Mouse (Mus musculus): ENCODE data around the gene Rhbdf2. TPM values are rescaled to one million over a fixed set of nuclear protein-coding genes. Genes with fewer than 3 reads are reported as not detected.

Gene Rhbdf2
- polyA plus RNA-seq, 1 experiment from 2014 or later: 3.9 TPM

DNA sequence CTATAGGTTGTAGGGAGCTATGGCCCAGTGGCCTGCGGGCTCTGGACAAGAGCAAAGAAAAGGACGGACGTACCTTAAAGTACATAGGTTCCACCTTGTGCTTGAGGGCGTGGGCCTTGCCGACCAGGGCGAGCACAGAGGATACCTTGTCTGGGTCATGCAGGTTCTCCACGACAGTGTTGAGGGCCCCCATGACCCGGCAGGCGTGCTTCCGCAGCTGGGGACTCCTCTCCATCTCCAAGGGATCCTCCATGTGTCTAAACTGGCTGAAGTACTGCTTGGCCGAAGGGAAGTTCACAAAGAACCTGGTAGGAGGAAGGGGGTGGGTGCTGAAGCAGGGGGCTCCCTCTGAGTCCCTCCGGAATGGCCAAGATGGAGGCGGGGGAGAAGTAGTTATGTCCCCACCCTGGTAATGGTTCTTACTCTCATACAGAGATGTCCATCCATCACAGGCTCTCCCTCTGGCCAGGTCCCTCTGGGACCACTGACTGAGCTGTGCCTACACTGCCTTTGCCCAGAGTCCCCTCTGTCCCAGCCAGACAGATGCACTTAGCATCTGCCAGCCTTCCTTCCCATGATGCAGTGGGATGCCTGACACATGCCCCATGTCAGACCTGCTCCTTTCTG, 23.0 kb upstream of the Rhbdf2 start:
- Histone ChIP-seq H3K4me2 (ENCODE audit: low read depth, severe bottlenecking) (no peak overlapping the region), H3K4me1 (ENCODE audit: control insufficient read depth, insufficient read depth, low read length) (peaks cover 57% of the 10 kb centered on the region), H3K27me3 (ENCODE audit: control insufficient read depth, insufficient read depth, low read length) (peaks cover 7% of the 10 kb centered on the region), H3K9me3 (ENCODE audit: control insufficient read depth, low read length) (no peaks in the 10 kb centered on the region), H3K4me3 (ENCODE audit: low read depth, low read length) (no peak overlapping the region), H3K27ac (replicated peaks; ENCODE audit: low read depth, low read length) (no peak overlapping the region), H3K36me3 (ENCODE audit: control insufficient read depth, insufficient read depth, low read length) (no peaks in the 10 kb centered on the region), H3K9ac (ENCODE audit: low read length) (no peak overlapping the region)
- DNase-seq (ENCODE audit: low spot score): no peak
- ATAC-seq (ENCODE audit: insufficient number of reproducible peaks, low FRiP score, low TSS enrichment, low read depth): no peak
- WGBS: 93% methylated on average over 13 of the region's 13 CpGs

DNA sequence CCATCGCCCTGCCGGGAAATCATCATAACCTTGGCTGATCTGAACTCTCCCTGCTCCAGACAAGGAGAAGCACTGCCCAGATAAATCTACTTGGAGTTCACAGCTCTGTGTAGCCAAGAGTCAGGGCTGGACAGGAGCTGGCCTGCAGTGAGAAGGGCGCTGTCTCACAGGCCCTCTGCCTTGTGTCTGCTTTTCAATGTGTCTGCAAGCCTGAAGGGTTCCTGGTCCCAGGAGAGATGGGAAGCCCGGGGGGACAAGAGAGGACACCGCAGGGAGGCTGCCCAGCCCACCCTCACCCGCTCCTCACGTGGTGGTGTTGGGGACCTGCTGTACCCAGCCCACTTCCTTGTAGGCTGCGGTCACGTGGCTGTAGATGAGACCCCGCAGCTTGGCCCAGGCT, 22.2 kb upstream of the Rhbdf2 start:
- no peak overlapping the region for H3K4me2 ChIP-seq (ENCODE audit: low read depth, severe bottlenecking)
- H3K9me3 ChIP-seq (ENCODE audit: control insufficient read depth, low read length): no peaks in the 10 kb centered on the region
- peaks cover 2% of the 10 kb centered on the region; the same call in 1 of the 2 replicates for H3K27me3 ChIP-seq (ENCODE audit: control insufficient read depth, insufficient read depth, low read length)
- DNase-seq (ENCODE audit: low spot score): no peak
- peak overlapping the region; percentile 14; the same call in 1 of the 2 replicates for H3K27ac ChIP-seq (replicated peaks; ENCODE audit: low read depth, low read length)
- H3K4me1 ChIP-seq (ENCODE audit: control insufficient read depth, insufficient read depth, low read length): peaks cover 65% of the 10 kb centered on the region
- WGBS: 68% methylated on average over 10 of the region's 10 CpGs
- ATAC-seq (ENCODE audit: insufficient number of reproducible peaks, low FRiP score, low TSS enrichment, low read depth): no peak
- H3K9ac ChIP-seq (ENCODE audit: low read length): no peak overlapping the region
- no peak overlapping the region for H3K4me3 ChIP-seq (ENCODE audit: low read depth, low read length)
- H3K36me3 ChIP-seq (ENCODE audit: control insufficient read depth, insufficient read depth, low read length): no peaks in the 10 kb centered on the region

DNA sequence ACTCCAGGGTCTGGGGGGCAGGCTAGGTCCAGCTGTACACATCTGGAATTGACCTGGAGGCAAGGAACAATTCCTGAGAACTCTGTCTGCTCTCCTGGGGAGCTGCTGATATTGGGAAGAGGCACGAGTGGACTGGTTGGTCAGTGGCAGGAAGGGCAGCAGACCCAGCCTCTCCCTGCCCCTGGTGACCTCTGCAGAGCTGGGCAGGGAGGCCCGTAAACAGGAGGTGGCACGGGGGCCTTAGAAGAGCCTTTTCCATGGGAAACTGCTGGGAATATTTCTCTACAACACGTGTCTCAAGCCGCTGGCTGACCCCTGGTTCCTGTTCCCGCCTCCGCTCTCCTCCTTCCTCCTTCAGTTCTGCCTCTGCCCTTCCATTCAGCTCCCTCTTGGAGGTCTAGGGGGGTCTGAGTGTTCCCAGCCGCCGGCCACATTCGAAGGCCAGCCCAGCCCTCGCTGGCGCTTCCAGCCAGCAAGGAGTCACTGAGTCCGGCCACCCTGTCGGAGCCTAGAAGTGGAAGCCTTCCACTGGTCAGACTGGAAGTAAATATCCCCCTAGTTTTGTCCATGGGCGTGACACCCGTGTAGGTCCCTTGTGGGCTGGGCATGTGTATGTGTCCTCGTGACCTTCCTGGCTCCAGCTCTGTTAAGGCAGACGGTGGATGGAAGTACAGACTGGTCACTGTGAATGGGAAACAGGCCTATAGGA, 21.5 kb upstream of the Rhbdf2 start:
- ATAC-seq (ENCODE audit: insufficient number of reproducible peaks, low FRiP score, low TSS enrichment, low read depth) (no peak), DNase-seq (ENCODE audit: low spot score) (no peak)
- Histone ChIP-seq H3K27me3 (ENCODE audit: control insufficient read depth, insufficient read depth, low read length) (peaks cover 2% of the 10 kb centered on the region; the same call in 1 of the 2 replicates), H3K9ac (ENCODE audit: low read length) (peak overlapping the region; percentile 38), H3K27ac (replicated peaks; ENCODE audit: low read depth, low read length) (peak overlapping the region; percentile 80), H3K4me3 (ENCODE audit: low read depth, low read length) (no peak overlapping the region), H3K4me2 (ENCODE audit: low read depth, severe bottlenecking) (no peak overlapping the region), H3K9me3 (ENCODE audit: control insufficient read depth, low read length) (no peaks in the 10 kb centered on the region), H3K36me3 (ENCODE audit: control insufficient read depth, insufficient read depth, low read length) (no peaks in the 10 kb centered on the region), H3K4me1 (ENCODE audit: control insufficient read depth, insufficient read depth, low read length) (peaks cover 67% of the 10 kb centered on the region)
- WGBS: 32% methylated on average over 18 of the region's 18 CpGs

DNA sequence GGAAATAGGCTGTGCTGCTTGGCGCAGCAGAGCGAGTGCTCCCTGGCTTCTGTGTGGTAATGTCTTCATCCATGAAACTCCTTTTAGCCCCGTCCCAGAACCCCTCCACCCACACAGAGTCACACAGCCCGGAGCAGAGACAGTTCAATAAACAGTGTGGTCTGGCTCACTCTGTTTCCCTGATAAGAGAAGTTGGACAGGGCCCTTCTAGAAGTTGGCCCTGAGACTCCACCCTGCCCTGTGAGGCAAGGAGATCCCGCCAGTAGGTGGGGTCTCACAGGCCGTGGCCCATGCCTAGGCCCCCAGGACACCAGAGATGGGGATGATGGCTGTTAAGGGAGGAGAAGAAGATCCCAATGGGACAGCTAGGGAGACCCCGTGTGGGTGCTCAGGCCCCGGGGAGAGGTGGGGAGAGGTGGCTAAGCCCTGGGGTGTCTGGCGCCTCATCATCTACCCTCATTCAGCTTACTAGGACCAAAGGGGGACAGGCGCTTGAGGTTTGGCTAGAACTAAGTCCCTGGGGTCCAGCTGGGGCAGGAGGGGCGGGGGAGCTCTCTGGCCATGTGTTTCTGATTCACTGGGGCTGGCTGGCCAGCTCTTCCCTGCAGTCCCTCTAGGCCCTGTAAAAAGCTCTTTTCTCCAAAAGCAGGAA, 20.6 kb upstream of the Rhbdf2 start:
- no peak for ATAC-seq (ENCODE audit: insufficient number of reproducible peaks, low FRiP score, low TSS enrichment, low read depth)
- H3K4me1 ChIP-seq (ENCODE audit: control insufficient read depth, insufficient read depth, low read length): peaks cover 61% of the 10 kb centered on the region
- H3K9me3 ChIP-seq (ENCODE audit: control insufficient read depth, low read length): no peaks in the 10 kb centered on the region
- H3K36me3 ChIP-seq (ENCODE audit: control insufficient read depth, insufficient read depth, low read length): no peaks in the 10 kb centered on the region
- peak; percentile 70 for DNase-seq (ENCODE audit: low spot score)
- H3K4me2 ChIP-seq (ENCODE audit: low read depth, severe bottlenecking): no peak overlapping the region
- H3K9ac ChIP-seq (ENCODE audit: low read length): no peak overlapping the region; the same call in 1 of the 2 replicates
- no peak overlapping the region for H3K4me3 ChIP-seq (ENCODE audit: low read depth, low read length)
- H3K27me3 ChIP-seq (ENCODE audit: control insufficient read depth, insufficient read depth, low read length): peaks cover under 1% of the 10 kb centered on the region; the same call in 1 of the 2 replicates
- peak overlapping the region; percentile 80 for H3K27ac ChIP-seq (replicated peaks; ENCODE audit: low read depth, low read length)
- 27% methylated on average over 11 of the region's 11 CpGs for WGBS

DNA sequence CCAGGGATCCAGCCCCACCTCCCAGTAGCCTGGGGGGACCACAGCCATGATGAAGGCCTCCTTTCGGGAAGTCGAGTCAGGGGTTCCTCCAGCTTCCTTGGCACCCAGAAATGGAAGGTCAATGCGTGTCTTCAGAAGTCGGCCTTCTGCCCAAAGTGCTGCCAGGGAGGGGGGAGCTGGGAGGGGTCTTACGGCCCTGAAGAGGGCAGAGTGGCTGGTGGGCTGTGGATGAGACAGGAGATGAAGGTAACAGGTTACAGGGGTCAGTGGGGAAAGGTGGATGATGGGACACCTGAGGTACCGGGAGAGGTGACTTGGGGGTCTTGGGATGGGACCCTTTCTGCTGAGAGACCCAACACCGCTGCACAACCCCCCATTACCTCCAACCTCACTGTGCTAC, 20.0 kb upstream of the Rhbdf2 start:
- no peak for ATAC-seq (ENCODE audit: insufficient number of reproducible peaks, low FRiP score, low TSS enrichment, low read depth)
- Histone ChIP-seq H3K27ac (replicated peaks; ENCODE audit: low read depth, low read length) (no peak overlapping the region; the same call in 1 of the 2 replicates), H3K4me1 (ENCODE audit: control insufficient read depth, insufficient read depth, low read length) (peaks cover 58% of the 10 kb centered on the region), H3K9ac (ENCODE audit: low read length) (no peak overlapping the region), H3K27me3 (ENCODE audit: control insufficient read depth, insufficient read depth, low read length) (no peaks in the 10 kb centered on the region), H3K4me2 (ENCODE audit: low read depth, severe bottlenecking) (no peak overlapping the region), H3K9me3 (ENCODE audit: control insufficient read depth, low read length) (no peaks in the 10 kb centered on the region), H3K4me3 (ENCODE audit: low read depth, low read length) (no peak overlapping the region), H3K36me3 (ENCODE audit: control insufficient read depth, insufficient read depth, low read length) (no peaks in the 10 kb centered on the region)
- 81% methylated on average over 7 of the region's 7 CpGs for WGBS
- DNase-seq (ENCODE audit: low spot score): no peak

DNA sequence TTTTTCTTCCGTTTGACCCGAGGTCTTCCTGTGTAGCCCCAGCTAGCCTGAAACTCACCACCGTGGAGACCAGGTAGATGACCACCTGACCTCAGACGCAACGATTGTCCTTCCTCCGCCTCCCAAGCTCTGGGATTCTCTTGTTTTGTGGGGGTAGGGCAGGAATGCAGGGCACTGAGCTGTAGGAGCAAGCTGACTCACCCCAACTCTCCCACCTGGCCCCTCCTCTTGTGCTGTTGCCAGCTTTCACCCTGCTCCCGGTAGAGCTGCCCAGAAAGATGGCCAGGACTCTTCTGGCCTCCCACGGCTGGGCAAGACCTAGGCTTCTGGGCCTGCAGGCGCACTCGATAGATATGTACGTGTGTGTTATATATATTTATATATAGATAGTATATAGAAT, 19.3 kb upstream of the Rhbdf2 start:
- no peak overlapping the region; the same call in 1 of the 2 replicates for H3K27ac ChIP-seq (replicated peaks; ENCODE audit: low read depth, low read length)

DNA sequence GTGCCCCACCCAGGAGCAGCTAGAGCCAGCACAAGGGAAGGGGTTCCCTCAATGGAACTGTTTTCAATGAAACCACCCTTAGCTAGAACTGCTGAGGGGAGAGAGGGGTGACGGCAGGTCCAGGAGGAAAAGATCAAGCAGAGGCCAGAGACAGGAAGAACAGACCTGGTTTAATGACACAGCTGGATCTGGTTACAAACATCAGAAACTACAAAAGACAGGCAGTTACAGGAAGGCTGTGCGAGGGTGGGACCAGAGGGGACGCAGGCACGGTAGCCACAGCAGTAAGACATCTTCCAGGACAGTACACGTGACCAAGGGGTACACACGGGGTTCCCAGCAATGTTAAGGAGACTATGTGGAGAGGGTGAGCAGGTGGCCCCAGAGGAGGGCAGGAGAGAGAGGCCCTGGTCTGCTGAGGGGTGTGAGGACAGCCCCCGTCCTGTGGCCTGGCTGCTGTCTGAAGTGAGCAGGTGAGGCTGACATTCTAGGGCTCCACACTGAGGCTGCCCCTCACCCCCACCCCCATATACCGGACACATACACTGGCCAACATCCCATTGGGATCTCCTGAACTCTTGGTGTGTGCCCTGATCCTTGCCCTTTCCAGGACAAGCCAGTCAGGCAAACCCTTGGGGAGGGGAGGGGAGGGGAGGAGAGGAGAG, 18.8 kb upstream of the Rhbdf2 start:
- Histone ChIP-seq H3K36me3 (ENCODE audit: control insufficient read depth, insufficient read depth, low read length) (no peaks in the 10 kb centered on the region), H3K9ac (ENCODE audit: low read length) (no peak overlapping the region), H3K4me1 (ENCODE audit: control insufficient read depth, insufficient read depth, low read length) (peaks cover 56% of the 10 kb centered on the region), H3K27me3 (ENCODE audit: control insufficient read depth, insufficient read depth, low read length) (no peaks in the 10 kb centered on the region), H3K4me3 (ENCODE audit: low read depth, low read length) (no peak overlapping the region), H3K4me2 (ENCODE audit: low read depth, severe bottlenecking) (no peak overlapping the region), H3K9me3 (ENCODE audit: control insufficient read depth, low read length) (no peaks in the 10 kb centered on the region), H3K27ac (replicated peaks; ENCODE audit: low read depth, low read length) (peak overlapping the region; percentile 42; the same call in 1 of the 2 replicates)
- DNase-seq (ENCODE audit: low spot score) (peak; percentile 58), ATAC-seq (ENCODE audit: insufficient number of reproducible peaks, low FRiP score, low TSS enrichment, low read depth) (no peak)
- WGBS: 6% methylated on average over 8 of the region's 8 CpGs

More for the DNA sequence above, 19.3 kb upstream of the Rhbdf2 start:
- H3K9ac ChIP-seq (ENCODE audit: low read length): no peak overlapping the region
- WGBS: 52% methylated on average over 11 of the region's 11 CpGs
- H3K27me3 ChIP-seq (ENCODE audit: control insufficient read depth, insufficient read depth, low read length): no peaks in the 10 kb centered on the region
- H3K9me3 ChIP-seq (ENCODE audit: control insufficient read depth, low read length): no peaks in the 10 kb centered on the region
- H3K4me2 ChIP-seq (ENCODE audit: low read depth, severe bottlenecking): no peak overlapping the region
- DNase-seq (ENCODE audit: low spot score) (no peak), ATAC-seq (ENCODE audit: insufficient number of reproducible peaks, low FRiP score, low TSS enrichment, low read depth) (no peak)
- H3K4me1 ChIP-seq (ENCODE audit: control insufficient read depth, insufficient read depth, low read length): peaks cover 56% of the 10 kb centered on the region
- H3K4me3 ChIP-seq (ENCODE audit: low read depth, low read length): no peak overlapping the region
- no peaks in the 10 kb centered on the region for H3K36me3 ChIP-seq (ENCODE audit: control insufficient read depth, insufficient read depth, low read length)

Data from limb, embryonic 11.5 days (tissue).